Mouse (Mus musculus) hindbrain, embryonic 11.5 days (tissue): ENCODE data around the gene Gm10424. TPM values are rescaled to one million over a fixed set of nuclear protein-coding genes. Genes with fewer than 3 reads are reported as not detected.
"Not testable (repeated sequence)": the region's sequence is repeated elsewhere in the genome, so short reads cannot be mapped to it uniquely, and the experiment has no call there.

ENCODE experiments used
- ATAC-seq: fragments of 200-750 bp; cut with Nextera tagmentation; 2 replicates; pipeline ENCODE4 v1.8.0; 2017; ENCODE audit warnings: mild to moderate bottlenecking, moderate TSS enrichment, moderate library complexity; ENCODE audit not compliant: low FRiP score
- DNase-seq: peaks from one replicate; pipeline ENCODE4 v3.0.0-alpha.2; 2015; ENCODE audit warnings: low spot score
- H3K27ac ChIP-seq: fragments of 300-500 bp; sonication (generic); 2 replicates; pipeline ENCODE4 v1.5.1; 2014; ENCODE audit warnings: mild to moderate bottlenecking, low read depth, low read length
- H3K27me3 ChIP-seq: fragments of 300-500 bp; sonication (generic); 2 replicates; pipeline ENCODE4 v1.6.1; 2014; ENCODE audit warnings: mild to moderate bottlenecking, low read length, moderate library complexity, mixed read lengths; ENCODE audit not compliant: control insufficient read depth, insufficient read depth
- H3K36me3 ChIP-seq: fragments of 300-500 bp; sonication (generic); 2 replicates; pipeline ENCODE4 v1.6.1; 2014; ENCODE audit warnings: mild to moderate bottlenecking, low read length, moderate library complexity, mixed read lengths; ENCODE audit not compliant: control insufficient read depth, insufficient read depth
- H3K4me1 ChIP-seq: fragments of 300-500 bp; sonication (generic); replicated peaks from 2 replicates; pipeline ENCODE4 v1.6.1; 2014; ENCODE audit warnings: low read length, mixed read lengths; ENCODE audit not compliant: control insufficient read depth, insufficient read depth
- H3K4me2 ChIP-seq: fragments of 300-500 bp; sonication (generic); replicated peaks from 2 replicates; pipeline ENCODE4 v1.6.1; 2014; ENCODE audit warnings: mild to moderate bottlenecking, low read depth, low read length
- H3K4me3 ChIP-seq: fragments of 300-500 bp; sonication (generic); 2 replicates; pipeline ENCODE4 v1.5.1; 2014; ENCODE audit warnings: low read depth, low read length
- H3K9ac ChIP-seq: fragments of 300-500 bp; sonication (generic); 2 replicates; pipeline ENCODE4 v1.6.1; 2014; ENCODE audit warnings: low read depth, low read length
- H3K9me3 ChIP-seq: fragments of 300-500 bp; sonication (generic); 2 replicates; pipeline ENCODE4 v1.6.1; 2016; ENCODE audit warnings: low read length; ENCODE audit not compliant: control insufficient read depth
- whole genome bisulfite sequencing: fragments of 180-500 bp; shearing (Covaris S2); extraction: QIAGEN DNeasy Blood & Tissue Kit; methylation state at CpG from one replicate; pipeline ENCODE4 v1.1.7; 2014; 5-methylcytosine and 5-hydroxymethylcytosine counted together
- polyA plus RNA-seq: library from polyadenylated mRNA; unstranded; fragments of >200 nt; fragmentation: Nextera tagmentation; extraction: Ambion mirVana; gene quantifications from 2 replicates; pipeline ENCODE4 v1.2.1, GENCODE M21; 2014

Gene Gm10424
- polyA plus RNA-seq = not detected in 2 replicates

GRCm38 (mm10) chr5:95272668-95273067 lies at the start of gene Gm10424:
Gene Gm10424 (minus strand): TSS chr5:95272768.
- not testable (repeated sequence) for H3K27me3 ChIP-seq, H3K4me1 ChIP-seq, ATAC-seq, H3K4me3 ChIP-seq, H3K4me2 ChIP-seq, DNase-seq, H3K9ac ChIP-seq, H3K9me3 ChIP-seq, H3K36me3 ChIP-seq, H3K27ac ChIP-seq
- WGBS = no CpG with 5 or more reads among the region's 1 CpGs

- ATAC-seq, H3K4me2 ChIP-seq: not testable (repeated sequence)
- WGBS = 84% methylated on average over 2 of the region's 2 CpGs
Observed at GRCm38 (mm10) chr5:95305611-95306010, 33.0 kb upstream of the Gm10424 start, which contains the start of gene Gm3259. Gene Gm3259 (plus strand): TSS chr5:95305911.

More at GRCm38 (mm10) chr5:95305611-95306010, 33.0 kb upstream of the Gm10424 start, which contains the start of gene Gm3259:
- H3K4me1 ChIP-seq, H3K4me3 ChIP-seq, H3K27ac ChIP-seq, H3K9me3 ChIP-seq, H3K9ac ChIP-seq, DNase-seq, H3K36me3 ChIP-seq, H3K27me3 ChIP-seq: not testable (repeated sequence)

Other genes starting within 250 kb of the Gm10424 start
- not detected in 2 replicates for gene Gm7942, start 165.8 kb downstream of the Gm10424 start, polyA plus RNA-seq
- gene Gm16513, start 90.1 kb downstream of the Gm10424 start, polyA plus RNA-seq = not detected in 2 replicates
- not detected in 2 replicates for gene Gm3259, start 33.1 kb upstream of the Gm10424 start, polyA plus RNA-seq
- gene D5Ertd577e, start 184.0 kb upstream of the Gm10424 start, polyA plus RNA-seq = not detected in 2 replicates
- gene Gm3286, start 238.0 kb upstream of the Gm10424 start, polyA plus RNA-seq = not detected in 2 replicates